Mouse (Mus musculus) E14TG2a.4 (cell line): ENCODE data around the gene Kdm2a.
"Not testable (repeated sequence)": the region's sequence is repeated elsewhere in the genome, so short reads cannot be mapped to it uniquely, and the experiment has no call there.

ENCODE experiments used
- H3K27me3 ChIP-seq: 2 replicates; pipeline ENCODE4 v1.6.1; 2014; ENCODE audit warnings: low read length, control low read depth; ENCODE audit not compliant: insufficient read depth
- H3K36me3 ChIP-seq: 2 replicates; pipeline ENCODE4 v1.6.1; 2014; ENCODE audit warnings: low read length, control low read depth; ENCODE audit not compliant: insufficient read depth
- H3K4me1 ChIP-seq: replicated peaks from 2 replicates; pipeline ENCODE4 v1.6.1; 2014; ENCODE audit warnings: low read depth, low read length, control low read depth
- H3K4me3 ChIP-seq: replicated peaks from 2 replicates; pipeline ENCODE4 v1.5.1; 2014; ENCODE audit warnings: mild to moderate bottlenecking, low read length
- H3K9me3 ChIP-seq: 2 replicates; pipeline ENCODE4 v1.6.1; 2014; ENCODE audit warnings: low read length, control low read depth
- CTCF ChIP-seq: conservative IDR thresholded peaks from 2 replicates; pipeline ENCODE4 v1.5.1; 2014; ENCODE audit warnings: low read length
- NANOG ChIP-seq: IDR thresholded peaks from 2 replicates; pipeline ENCODE4 v1.6.1; 2014; ENCODE audit warnings: borderline replicate concordance, low read length, mixed read lengths
- POU5F1 ChIP-seq: IDR thresholded peaks from 2 replicates; pipeline ENCODE4 v1.6.1; 2014; ENCODE audit warnings: low read length, borderline replicate concordance

The Kdm2a gene

GRCm38 (mm10) chr19:4404840-4405239, 6.8 kb upstream of the Kdm2a start:
- peaks cover 30% of the 10 kb centered on the region for H3K27me3 ChIP-seq
- peaks cover 4% of the 10 kb centered on the region; the same call in 1 of the 2 replicates for H3K9me3 ChIP-seq
- H3K36me3 ChIP-seq, result no peaks in the 10 kb centered on the region
- TF ChIP-seq CTCF, result no peak
- no peak for TF ChIP-seq POU5F1
- no peaks in the 10 kb centered on the region for H3K4me1 ChIP-seq
- H3K4me3 ChIP-seq, result no peak overlapping the region

GRCm38 (mm10) chr19:4398959-4399358, 874 bp upstream of the Kdm2a start:
- H3K4me1 ChIP-seq, result peaks cover 17% of the 10 kb centered on the region
- peaks cover 4% of the 10 kb centered on the region; the same call in 1 of the 2 replicates for H3K9me3 ChIP-seq
- no peak overlapping the region for H3K4me3 ChIP-seq
- peaks cover 5% of the 10 kb centered on the region; the same call in 1 of the 2 replicates for H3K36me3 ChIP-seq
- H3K27me3 ChIP-seq, result peaks cover 31% of the 10 kb centered on the region
- TF ChIP-seq POU5F1, result no peak
- no peak for TF ChIP-seq NANOG
- TF ChIP-seq CTCF, result no peak

- Histone ChIP-seq H3K9me3 (peaks cover 4% of the 10 kb centered on the region; the same call in 1 of the 2 replicates), H3K36me3 (peaks cover 7% of the 10 kb centered on the region), H3K4me3 (peak overlapping the region; percentile 87), H3K27me3 (peaks cover 31% of the 10 kb centered on the region), H3K4me1 (peaks cover 19% of the 10 kb centered on the region)
- TF ChIP-seq POU5F1, result no peak
- TF ChIP-seq CTCF, result no peak
- no peak for TF ChIP-seq NANOG
Observed at GRCm38 (mm10) chr19:4398630-4398948, 504 bp upstream of the Kdm2a start.

GRCm38 (mm10) chr19:4396998-4397797, 887 bp downstream of the Kdm2a start:
- no peak for TF ChIP-seq POU5F1
- no peak for TF ChIP-seq NANOG
- no peak for TF ChIP-seq CTCF
- Histone ChIP-seq H3K4me1 (peaks cover 26% of the 10 kb centered on the region), H3K36me3 (peaks cover 18% of the 10 kb centered on the region), H3K4me3 (peak overlapping the region; percentile 99), H3K9me3 (no peaks in the 10 kb centered on the region), H3K27me3 (peaks cover 31% of the 10 kb centered on the region)

- Histone ChIP-seq H3K27me3 (peaks cover 31% of the 10 kb centered on the region), H3K4me3 (peak overlapping the region; percentile 99), H3K4me1 (peaks cover 26% of the 10 kb centered on the region), H3K9me3 (no peaks in the 10 kb centered on the region), H3K36me3 (peaks cover 26% of the 10 kb centered on the region)
- no peak for TF ChIP-seq CTCF
- no peak for TF ChIP-seq POU5F1
- no peak for TF ChIP-seq NANOG
Observed at GRCm38 (mm10) chr19:4396081-4396997, 1.7 kb downstream of the Kdm2a start.

GRCm38 (mm10) chr19:4387276-4387675, 10.8 kb downstream of the Kdm2a start:
- Histone ChIP-seq H3K4me1 (peaks cover 21% of the 10 kb centered on the region), H3K36me3 (peaks cover 50% of the 10 kb centered on the region), H3K27me3 (no peaks in the 10 kb centered on the region), H3K4me3 (no peak overlapping the region), H3K9me3 (no peaks in the 10 kb centered on the region)
- no peak for TF ChIP-seq POU5F1
- TF ChIP-seq NANOG, result no peak
- TF ChIP-seq CTCF, result no peak

GRCm38 (mm10) chr19:4385026-4385425, 13.1 kb downstream of the Kdm2a start:
- H3K4me3 ChIP-seq, result no peak overlapping the region
- H3K9me3 ChIP-seq, result no peaks in the 10 kb centered on the region
- H3K27me3 ChIP-seq, result no peaks in the 10 kb centered on the region
- peaks cover 43% of the 10 kb centered on the region for H3K36me3 ChIP-seq
- TF ChIP-seq NANOG (no peak), CTCF (no peak; the same call in 1 of the 2 replicates), POU5F1 (no peak)
- H3K4me1 ChIP-seq, result peaks cover 18% of the 10 kb centered on the region

GRCm38 (mm10) chr19:4384322-4384721, 13.8 kb downstream of the Kdm2a start:
- Histone ChIP-seq H3K36me3 (peaks cover 48% of the 10 kb centered on the region), H3K9me3 (no peaks in the 10 kb centered on the region), H3K4me1 (peaks cover 17% of the 10 kb centered on the region), H3K4me3 (no peak overlapping the region), H3K27me3 (no peaks in the 10 kb centered on the region)
- TF ChIP-seq NANOG, result no peak
- TF ChIP-seq CTCF, result peak; percentile 50
- TF ChIP-seq POU5F1, result no peak

- TF ChIP-seq CTCF (no peak), NANOG (no peak), POU5F1 (no peak)
- Histone ChIP-seq H3K27me3 (no peaks in the 10 kb centered on the region), H3K9me3 (no peaks in the 10 kb centered on the region), H3K4me1 (peaks cover 11% of the 10 kb centered on the region; the same call in 1 of the 2 replicates), H3K36me3 (peaks cover 49% of the 10 kb centered on the region), H3K4me3 (no peak overlapping the region)
Observed at GRCm38 (mm10) chr19:4383306-4383705, 14.8 kb downstream of the Kdm2a start.

GRCm38 (mm10) chr19:4382303-4382702, 15.8 kb downstream of the Kdm2a start:
- not testable (repeated sequence) for H3K27me3 ChIP-seq, H3K4me3 ChIP-seq, H3K9me3 ChIP-seq, H3K4me1 ChIP-seq
- peaks cover 49% of the 10 kb centered on the region for H3K36me3 ChIP-seq
